Mouse (Mus musculus): ENCODE data around the gene Ier5. TPM values are rescaled to one million over a fixed set of nuclear protein-coding genes. Genes with fewer than 3 reads are reported as not detected.

Ier5 gene
- 10 to 100 TPM; 36.8 to 37.1 TPM for total RNA-seq (2021)
- long read RNA-seq, experiment 1, transcript Ier5-201 (1 exons, 3,276 nt): major isoform, 117 of 117 reads
- long read RNA-seq, experiment 1, partial matches to known transcripts: 0 of 117 reads
- long read RNA-seq, experiment 1, other reads (novel, unspliced or antisense): 0 of 117 reads
- long read RNA-seq, experiment 2, transcript Ier5-201 (1 exons, 3,276 nt): major isoform, 91 of 91 reads
- long read RNA-seq, experiment 2, partial matches to known transcripts: 0 of 91 reads
- long read RNA-seq, experiment 2, other reads (novel, unspliced or antisense): 0 of 91 reads

GRCm38 (mm10) chr1:155099280-155099848 is at the start of gene Ier5:
Ier5 (minus strand) TSS chr1:155099636.
- intact Hi-C loops (cut with DNase I): loop anchor here (1.0 to 5.0 kb wide), 3 partner anchors 50 to 118 kb away; partner anchors contain the start of gene Stx6
- DNase-seq (ENCODE audit: low spot score in 2 of 2): peak; percentile 96 to 98

GRCm38 (mm10) chr1:155147228-155147627 is 47.8 kb upstream of the Ier5 start:
- DNase-seq (ENCODE audit: low spot score in 2 of 2): no peak
- intact Hi-C loops (cut with DNase I): no loop called here

- intact Hi-C loops (cut with DNase I): no loop called here
- peak; percentile 24 to 81 for DNase-seq (ENCODE audit: low spot score in 2 of 2)
Measured at GRCm38 (mm10) chr1:155146572-155146980, 47.1 kb upstream of the Ier5 start, which contains the start of gene Mr1. Mr1 (minus strand) TSS chr1:155146814.

- no peak for DNase-seq (ENCODE audit: low spot score in 2 of 2)
- intact Hi-C loops (cut with DNase I): no loop called here
Measured at GRCm38 (mm10) chr1:155145620-155146019, 46.2 kb upstream of the Ier5 start.

GRCm38 (mm10) chr1:155140076-155140475 is 40.6 kb upstream of the Ier5 start:
- DNase-seq (ENCODE audit: low spot score in 2 of 2): peak in 1 of 2 experiments; percentile 67
- intact Hi-C loops (cut with DNase I): loop anchor here (5.0 kb wide), 1 partner anchor 72 kb away; no protein-coding TSS in a partner anchor

- no peak for DNase-seq (ENCODE audit: low spot score in 2 of 2)
- intact Hi-C loops (cut with DNase I): loop anchor here (5.0 kb wide), 1 partner anchor 91 kb away; no protein-coding TSS in a partner anchor
Measured at GRCm38 (mm10) chr1:155138795-155139194, 39.4 kb upstream of the Ier5 start.

GRCm38 (mm10) chr1:155134866-155135265 is 35.4 kb upstream of the Ier5 start:
- intact Hi-C loops (cut with DNase I): loop anchor here (5.0 kb wide), 1 partner anchor 88 kb away; no protein-coding TSS in a partner anchor
- DNase-seq (ENCODE audit: low spot score in 2 of 2): no peak

GRCm38 (mm10) chr1:155127429-155127934 is 28.0 kb upstream of the Ier5 start:
- intact Hi-C loops (cut with DNase I): no loop called here

GRCm38 (mm10) chr1:155126716-155127115 is 27.3 kb upstream of the Ier5 start:
- intact Hi-C loops (cut with DNase I): no loop called here
- no peak for DNase-seq (ENCODE audit: low spot score in 2 of 2)

More at GRCm38 (mm10) chr1:155127429-155127934, 28.0 kb upstream of the Ier5 start:
- DNase-seq (ENCODE audit: low spot score in 2 of 2): no peak

GRCm38 (mm10) chr1:155124397-155124796 is 25.0 kb upstream of the Ier5 start:
- intact Hi-C loops (cut with DNase I): no loop called here

GRCm38 (mm10) chr1:155121977-155122939 is 22.8 kb upstream of the Ier5 start:
- DNase-seq (ENCODE audit: low spot score in 2 of 2): peak in 1 of 2 experiments; percentile 41
- intact Hi-C loops (cut with DNase I): no loop called here

More at GRCm38 (mm10) chr1:155124397-155124796, 25.0 kb upstream of the Ier5 start:
- DNase-seq (ENCODE audit: low spot score in 2 of 2): no peak

GRCm38 (mm10) chr1:155119719-155120118 is 20.3 kb upstream of the Ier5 start:
- intact Hi-C loops (cut with DNase I): no loop called here

GRCm38 (mm10) chr1:155113946-155114345 is 14.5 kb upstream of the Ier5 start:
- intact Hi-C loops (cut with DNase I): no loop called here
- DNase-seq (ENCODE audit: low spot score in 2 of 2): no peak

More at GRCm38 (mm10) chr1:155119719-155120118, 20.3 kb upstream of the Ier5 start:
- DNase-seq (ENCODE audit: low spot score in 2 of 2): no peak

GRCm38 (mm10) chr1:155112875-155113274 is 13.4 kb upstream of the Ier5 start:
- intact Hi-C loops (cut with DNase I): no loop called here
- no peak for DNase-seq (ENCODE audit: low spot score in 2 of 2)

- intact Hi-C loops (cut with DNase I): no loop called here
Measured at GRCm38 (mm10) chr1:155112118-155112517, 12.7 kb upstream of the Ier5 start.

GRCm38 (mm10) chr1:155111491-155111890 is 12.1 kb upstream of the Ier5 start:
- intact Hi-C loops (cut with DNase I): no loop called here
- no peak for DNase-seq (ENCODE audit: low spot score in 2 of 2)

More at GRCm38 (mm10) chr1:155112118-155112517, 12.7 kb upstream of the Ier5 start:
- no peak for DNase-seq (ENCODE audit: low spot score in 2 of 2)

GRCm38 (mm10) chr1:155109387-155110350 is 10.2 kb upstream of the Ier5 start:
- DNase-seq (ENCODE audit: low spot score in 2 of 2): no peak
- intact Hi-C loops (cut with DNase I): no loop called here

- intact Hi-C loops (cut with DNase I): no loop called here
- no peak for DNase-seq (ENCODE audit: low spot score in 2 of 2)
Measured at GRCm38 (mm10) chr1:155108412-155108811, 9.0 kb upstream of the Ier5 start.

Measured in left cerebral cortex, postnatal 14 days (tissue).